Mouse (Mus musculus) cortical plate, adult 2 months (tissue): ENCODE measurements around the gene Gfpt1.

Source experiments
- CTCF ChIP-seq: fragments of 200-500 bp; IDR thresholded peaks from 2 replicates; pipeline ENCODE4 v1.5.1; 2011; ENCODE audit warnings: mild to moderate bottlenecking, control low read depth, low read length; ENCODE audit not compliant: insufficient read depth; ENCODE audit errors: extremely low read depth
- POLR2A ChIP-seq: fragments of 200-500 bp; IDR thresholded peaks from 2 replicates; pipeline ENCODE4 v1.6.1; 2011; ENCODE audit warnings: mild to moderate bottlenecking, low read length, control low read depth; ENCODE audit not compliant: insufficient read depth; ENCODE audit errors: extremely low read depth

GRCm38 (mm10) chr6:87069195-87069900 is 26.7 kb downstream of the Gfpt1 start:
- TF ChIP-seq POLR2A (no peak), CTCF (no peak)
